Mouse (Mus musculus) erythroblast, embryonic 14.5 days (primary cell): ENCODE results near the gene Ube2d2b.

Experiments used
- GATA1 ChIP-seq: IDR thresholded peaks from 2 replicates; pipeline ENCODE4 v1.6.1; 2012; ENCODE audit warnings: low read length, inconsistent platforms, mixed read lengths
- TAL1 ChIP-seq: IDR thresholded peaks from 3 replicates; pipeline ENCODE4 v1.6.1; 2012; ENCODE audit warnings: low read length, inconsistent platforms, mixed read lengths

DNA sequence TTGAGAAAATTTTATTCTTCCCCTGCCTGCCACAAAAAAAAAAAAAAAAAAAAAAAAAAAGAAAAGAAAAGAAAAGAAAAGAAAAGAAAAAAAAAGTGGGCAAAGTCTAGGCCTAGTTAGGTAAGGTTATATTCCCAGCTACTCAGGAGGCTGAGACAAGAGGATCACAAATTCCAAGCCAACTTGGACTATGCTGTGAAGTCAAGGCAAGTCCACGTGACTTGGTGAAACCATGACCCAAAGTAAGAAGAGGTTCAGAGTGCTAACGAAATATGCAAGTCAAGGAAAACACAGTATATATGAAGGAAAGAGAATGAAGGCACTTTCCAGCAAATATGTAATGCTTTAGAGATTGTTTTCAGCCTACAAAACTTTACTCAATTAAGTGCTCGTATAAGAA lies 37.4 kb upstream of the Ube2d2b start:
- TF ChIP-seq GATA1 (no peak), TAL1 (no peak)
